Mouse (Mus musculus) thymus, postnatal 25 days (tissue): ENCODE results near the gene Olfr726.
A peak's percentile ranks its signal among the peaks of the same experiment; 100 is the strongest.

ENCODE experiments used
- DNase-seq: peaks from one replicate; pipeline ENCODE4 v3.0.0; 2022

The Olfr726 gene

DNA sequence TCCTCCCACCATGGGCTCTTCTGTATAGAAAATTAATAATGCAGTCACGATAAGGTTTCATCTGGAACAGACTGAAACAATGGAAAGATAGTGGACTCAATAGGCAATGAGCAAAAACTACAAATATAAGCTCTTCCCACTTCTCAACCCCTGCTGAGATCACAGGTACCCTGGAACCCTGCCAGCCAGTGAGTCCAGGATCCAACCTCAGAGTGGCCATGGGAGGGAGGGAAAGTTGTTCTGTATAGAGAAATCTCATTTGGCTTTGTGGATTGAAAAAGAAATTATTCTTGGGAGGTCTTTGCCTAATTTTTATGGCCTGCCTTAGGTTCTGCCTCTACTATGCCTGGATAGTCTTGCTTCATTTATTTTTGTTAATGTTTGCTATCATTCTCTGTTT is at the start of gene Olfr726:
TSS of gene Olfr726 (minus strand) at position 101 of the 400 bp plus-strand sequence.
- no peak for DNase-seq

DNA sequence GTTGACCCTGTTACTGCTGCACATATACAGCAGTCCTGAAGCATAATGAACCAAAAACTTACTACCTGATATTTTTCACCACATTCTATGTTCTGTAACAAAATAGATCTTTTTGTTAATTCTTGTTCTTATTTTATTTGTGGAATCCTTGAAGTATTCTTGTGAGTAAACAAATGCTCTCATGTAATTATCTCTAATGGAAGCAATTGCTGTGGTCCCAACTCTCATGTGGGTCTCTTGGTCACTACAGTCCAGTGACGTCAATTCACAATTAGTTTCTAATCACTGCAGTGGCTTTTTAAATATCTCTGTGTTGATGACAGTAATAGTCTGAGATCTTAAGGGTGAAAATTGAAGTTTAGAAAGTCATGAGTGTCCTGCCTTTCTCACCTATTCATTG is 32.1 kb upstream of the Olfr726 start, which contains the start of gene Olfr727:
TSS of gene Olfr727 (plus strand) at position 301 of the 400 bp plus-strand sequence.
- DNase-seq, result no peak

DNA sequence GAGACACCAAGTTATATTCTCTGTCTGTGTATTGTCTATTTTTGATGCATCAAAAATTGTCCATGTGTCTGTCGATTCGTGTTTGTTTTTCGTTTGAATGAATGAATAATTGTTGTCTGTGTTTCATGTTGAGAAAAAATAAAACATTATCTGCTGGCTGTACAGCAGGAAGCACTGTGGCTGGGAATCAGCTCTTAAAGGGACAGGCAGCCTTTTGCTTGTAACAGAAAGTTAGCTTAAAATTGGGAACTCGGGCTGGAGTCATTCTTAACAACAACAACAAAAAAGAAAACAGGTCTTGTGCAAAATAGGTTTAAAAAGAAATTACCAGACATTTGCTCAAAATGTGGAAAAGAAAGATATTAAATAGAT is 28.0 kb downstream of the Olfr726 start:
- no peak for DNase-seq

DNA sequence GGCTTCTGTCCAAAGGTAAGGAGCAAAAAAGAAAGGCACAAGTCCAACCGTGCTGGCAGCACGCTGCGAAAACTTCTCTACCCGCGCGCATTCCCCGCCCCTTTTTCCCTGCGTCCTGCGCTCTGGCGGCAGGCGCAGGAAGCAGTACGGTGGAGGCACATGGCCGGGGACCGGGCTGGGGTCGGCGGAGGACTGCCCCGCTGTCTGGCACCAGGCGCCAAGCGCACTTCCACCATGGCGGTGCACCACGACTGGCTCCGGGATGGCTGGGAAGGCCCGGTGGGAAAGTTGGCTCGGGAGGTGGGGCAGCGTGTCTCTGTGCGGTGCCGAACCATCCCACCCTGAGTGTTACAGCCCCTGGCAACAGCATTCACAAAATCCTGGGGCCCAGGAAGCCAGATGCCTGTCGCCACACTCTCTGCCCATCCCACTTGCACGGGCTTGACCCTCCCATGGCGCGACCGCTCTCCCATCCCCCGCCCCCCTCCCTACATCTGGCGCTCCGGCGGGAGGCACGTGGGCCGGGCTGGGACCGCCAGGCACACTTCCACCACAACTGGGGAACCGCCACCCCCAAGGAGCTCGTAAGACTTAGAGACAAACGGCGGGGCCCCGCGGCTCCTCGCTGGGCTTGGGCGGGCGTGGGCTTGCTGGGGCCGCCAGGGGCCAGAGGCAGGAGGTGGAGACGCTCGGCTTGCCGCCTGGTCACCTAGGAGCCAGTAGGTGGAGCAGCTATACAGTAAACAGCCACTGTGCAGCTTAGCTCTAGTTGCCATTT is 28.6 kb downstream of the Olfr726 start:
- DNase-seq, result peak; percentile 38

DNA sequence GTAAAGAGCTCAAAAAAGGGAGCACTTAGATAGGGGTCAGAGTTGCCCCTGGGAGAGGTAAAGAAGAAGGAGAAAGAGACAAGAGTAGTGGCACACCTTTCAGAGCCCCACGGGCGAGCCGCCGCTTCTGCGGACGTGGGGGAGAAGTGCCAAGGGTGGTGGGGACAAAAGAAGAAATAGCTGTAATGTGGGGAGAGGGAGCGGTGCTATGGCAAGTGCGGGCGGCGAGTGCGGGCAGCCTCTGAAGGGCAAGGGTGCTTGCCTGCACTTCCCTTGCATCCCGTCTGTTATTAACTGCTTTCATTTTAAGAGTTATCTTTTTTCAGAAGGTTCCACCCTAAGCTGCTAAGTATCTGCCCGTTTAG is 29.2 kb downstream of the Olfr726 start:
- no peak for DNase-seq

DNA sequence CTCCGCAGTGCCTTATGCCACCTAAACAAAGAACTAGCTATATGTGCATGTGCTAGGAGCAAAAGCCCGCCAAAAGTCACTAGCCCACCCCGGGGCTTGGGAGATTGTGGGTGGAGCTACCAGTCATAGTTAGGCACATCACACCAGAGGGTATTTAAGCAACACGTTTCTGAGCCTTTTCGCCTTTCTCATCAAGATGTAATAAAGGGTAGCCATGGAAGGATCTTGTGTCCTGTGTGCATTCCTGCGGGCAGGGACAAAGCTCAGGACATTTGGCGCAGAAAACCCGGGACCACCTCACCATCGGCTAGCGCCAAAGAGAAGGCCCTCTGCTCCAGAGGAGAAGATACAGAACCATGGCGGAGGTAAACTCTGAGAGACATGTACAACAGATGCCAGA is 29.6 kb downstream of the Olfr726 start:
- DNase-seq, result peak; percentile 12

DNA sequence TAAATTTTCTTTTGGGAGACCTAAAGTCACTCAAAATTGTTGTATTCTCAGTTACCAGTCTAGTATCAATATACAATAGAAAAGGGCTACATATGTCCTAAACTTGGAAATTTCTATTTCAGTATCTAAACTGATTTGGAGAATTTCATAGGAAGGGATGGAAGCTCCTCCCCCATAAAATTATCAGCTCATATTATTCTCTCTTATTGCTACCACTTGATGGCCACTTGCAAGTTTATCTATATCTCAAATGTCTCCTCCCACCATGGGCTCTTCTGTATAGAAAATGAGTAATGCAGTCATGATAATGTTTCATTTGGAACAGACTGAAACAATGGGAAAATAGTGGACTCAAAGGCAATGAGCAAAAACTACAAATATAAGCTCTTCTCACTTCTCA is 50.5 kb downstream of the Olfr726 start, which contains the start of gene Olfr725:
TSS of gene Olfr725 (minus strand) at position 101 of the 400 bp plus-strand sequence.
- no peak for DNase-seq
